Mouse (Mus musculus) layer of hippocampus, postnatal 10 days (tissue): Measurements from ENCODE around the gene Thap4. TPM values are rescaled to one million over a fixed set of nuclear protein-coding genes. Genes with fewer than 3 reads are reported as not detected.
"Not testable (repeated sequence)": the region's sequence is repeated elsewhere in the genome, so short reads cannot be mapped to it uniquely, and the experiment has no call there.

Source experiments
- DNase-seq, 2 experiments: peaks; one replicate each; pipeline ENCODE4 v3.0.0; 2021; ENCODE audit warnings: low spot score in 2 of 2
- total RNA-seq, 2 experiments: library from RNA; stranded (reverse); gene quantifications; 2 replicates each; pipeline ENCODE4 v1.2.3; 2021

Thap4 gene
- total RNA-seq, 2 experiments from 2014 or later, result 31.5 to 32.8 TPM

- no peak for DNase-seq
Measured at GRCm38 (mm10) chr1:93691786-93692357, 62.8 kb downstream of the Thap4 start.

GRCm38 (mm10) chr1:93691106-93691505 lies 63.6 kb downstream of the Thap4 start:
- DNase-seq, result no peak

- DNase-seq, result no peak
Measured at GRCm38 (mm10) chr1:93689901-93690496, 64.7 kb downstream of the Thap4 start.

- DNase-seq, result no peak
Measured at GRCm38 (mm10) chr1:93688154-93688553, 66.5 kb downstream of the Thap4 start.

GRCm38 (mm10) chr1:93686961-93687320 lies 67.7 kb downstream of the Thap4 start:
- no peak for DNase-seq

- peak; percentile 62 to 69 for DNase-seq
Measured at GRCm38 (mm10) chr1:93686245-93686960, 68.3 kb downstream of the Thap4 start.

GRCm38 (mm10) chr1:93685401-93686244 lies 69.0 kb downstream of the Thap4 start, which contains the start of gene Bok:
Gene Bok, plus strand, starts transcription at chr1:93685660.
- peak; percentile 64 to 73 for DNase-seq

GRCm38 (mm10) chr1:93679889-93680568 lies 74.6 kb downstream of the Thap4 start:
- DNase-seq, result no peak

- DNase-seq, result no peak
Measured at GRCm38 (mm10) chr1:93678386-93678785, 76.3 kb downstream of the Thap4 start.

- no peak for DNase-seq
Measured at GRCm38 (mm10) chr1:93672682-93673081, 82.0 kb downstream of the Thap4 start.

- no peak for DNase-seq
Measured at GRCm38 (mm10) chr1:93669941-93670340, 84.7 kb downstream of the Thap4 start.

- DNase-seq, result peak; percentile 74 to 81
Measured at GRCm38 (mm10) chr1:93668791-93669548, 85.7 kb downstream of the Thap4 start.

- DNase-seq, result no peak
Measured at GRCm38 (mm10) chr1:93667760-93668400, 86.8 kb downstream of the Thap4 start.

- not testable (repeated sequence) for DNase-seq
Measured at GRCm38 (mm10) chr1:93658559-93658958, 96.1 kb downstream of the Thap4 start, which contains the start of gene Stk25. Gene Stk25, minus strand, starts transcription at chr1:93658659.

- DNase-seq, result no peak
Measured at GRCm38 (mm10) chr1:93657025-93657360, 97.7 kb downstream of the Thap4 start.

- no peak for DNase-seq
Measured at GRCm38 (mm10) chr1:93656325-93657024, 98.2 kb downstream of the Thap4 start.

GRCm38 (mm10) chr1:93654798-93655197 lies 99.9 kb downstream of the Thap4 start:
- DNase-seq, result no peak

GRCm38 (mm10) chr1:93654275-93654674 lies 100.4 kb downstream of the Thap4 start:
- DNase-seq, result no peak
